Mouse (Mus musculus): ENCODE measurements around the gene Gpx2.
A peak's percentile ranks its signal among the peaks of the same experiment; 100 is the strongest.

Gpx2 gene

GRCm38 (mm10) chr12:76795350-76795749 is at the start of gene Gpx2:
Gpx2 (minus strand) TSS chr12:76795554.
- no peak for DNase-seq

GRCm38 (mm10) chr12:76844346-76845061 is 49.1 kb upstream of the Gpx2 start:
- DNase-seq = no peak

- DNase-seq = no peak
Observed at GRCm38 (mm10) chr12:76840081-76840480, 44.7 kb upstream of the Gpx2 start.

GRCm38 (mm10) chr12:76839298-76839697 is 43.9 kb upstream of the Gpx2 start:
- DNase-seq = no peak

GRCm38 (mm10) chr12:76837844-76838650 is 42.7 kb upstream of the Gpx2 start:
- no peak for DNase-seq

GRCm38 (mm10) chr12:76837101-76837843 is 41.9 kb upstream of the Gpx2 start:
- DNase-seq = peak; percentile 99

GRCm38 (mm10) chr12:76832704-76833103 is 37.4 kb upstream of the Gpx2 start:
- peak; percentile 30 to 48 for DNase-seq

GRCm38 (mm10) chr12:76825283-76825682 is 29.9 kb upstream of the Gpx2 start:
- DNase-seq = no peak

- no peak for DNase-seq
Observed at GRCm38 (mm10) chr12:76822651-76823041, 27.3 kb upstream of the Gpx2 start, which contains the start of gene Rab15. Rab15 (minus strand) TSS chr12:76822908.

GRCm38 (mm10) chr12:76822002-76822650 is 26.8 kb upstream of the Gpx2 start:
- DNase-seq = peak in 1 of 2 experiments; percentile 55

GRCm38 (mm10) chr12:76820615-76821014 is 25.3 kb upstream of the Gpx2 start:
- DNase-seq = no peak

GRCm38 (mm10) chr12:76819816-76820215 is 24.5 kb upstream of the Gpx2 start:
- no peak for DNase-seq

- DNase-seq = no peak
Observed at GRCm38 (mm10) chr12:76818908-76819307, 23.6 kb upstream of the Gpx2 start.

- DNase-seq = peak; percentile 59 to 69
Observed at GRCm38 (mm10) chr12:76818120-76818519, 22.8 kb upstream of the Gpx2 start.

GRCm38 (mm10) chr12:76817176-76817575 is 21.8 kb upstream of the Gpx2 start:
- DNase-seq = no peak

GRCm38 (mm10) chr12:76816720-76817119 is 21.4 kb upstream of the Gpx2 start:
- no peak for DNase-seq

- DNase-seq = no peak
Observed at GRCm38 (mm10) chr12:76814120-76814519, 18.8 kb upstream of the Gpx2 start.

- no peak for DNase-seq
Observed at GRCm38 (mm10) chr12:76813543-76813942, 18.2 kb upstream of the Gpx2 start.

- DNase-seq = no peak
Observed at GRCm38 (mm10) chr12:76811006-76811405, 15.7 kb upstream of the Gpx2 start.

GRCm38 (mm10) chr12:76810491-76810890 is 15.1 kb upstream of the Gpx2 start:
- no peak for DNase-seq

GRCm38 (mm10) chr12:76807796-76808195 is 12.4 kb upstream of the Gpx2 start:
- DNase-seq = no peak

- DNase-seq = no peak
Observed at GRCm38 (mm10) chr12:76805056-76805811, 9.9 kb upstream of the Gpx2 start.

Data from kidney, postnatal 36 days (tissue).